Mouse (Mus musculus): ENCODE results near the gene Flcn. TPM values are rescaled to one million over a fixed set of nuclear protein-coding genes. Genes with fewer than 3 reads are reported as not detected.

The Flcn gene
- polyA plus RNA-seq, 1 experiment from 2014 or later: 32.6 TPM

Other genes with a start within 250 kb of the Flcn start
- gene Olfr222, start 233.8 kb downstream of the Flcn start, polyA plus RNA-seq (2015; fragmentation: Nextera tagmentation; extraction: Ambion mirVana): not detected in 2 replicates
- gene Olfr223, start 216.7 kb downstream of the Flcn start, polyA plus RNA-seq (2015; fragmentation: Nextera tagmentation; extraction: Ambion mirVana): not detected in 2 replicates
- gene Mprip, start 148.7 kb downstream of the Flcn start, polyA plus RNA-seq (2015; fragmentation: Nextera tagmentation; extraction: Ambion mirVana): 51.1 and 67.3 TPM in 2 replicates
- gene Pld6, start 22.4 kb downstream of the Flcn start, polyA plus RNA-seq (2015; fragmentation: Nextera tagmentation; extraction: Ambion mirVana): 3.4 and 4.9 TPM in 2 replicates
- gene Nt5m, start 29.4 kb upstream of the Flcn start, polyA plus RNA-seq (2015; fragmentation: Nextera tagmentation; extraction: Ambion mirVana): 35.0 and 38.2 TPM in 2 replicates
- 135 and 160 TPM in 2 replicates for gene Cops3, start 29.8 kb upstream of the Flcn start, polyA plus RNA-seq (2015; fragmentation: Nextera tagmentation; extraction: Ambion mirVana)
- 40.0 and 43.0 TPM in 2 replicates for gene Med9, start 138.2 kb upstream of the Flcn start, polyA plus RNA-seq (2015; fragmentation: Nextera tagmentation; extraction: Ambion mirVana)
- 7.2 and 7.7 TPM in 2 replicates for gene Rasd1, start 154.9 kb upstream of the Flcn start, polyA plus RNA-seq (2015; fragmentation: Nextera tagmentation; extraction: Ambion mirVana)
- gene Pemt, start 236.5 kb upstream of the Flcn start, polyA plus RNA-seq (2015; fragmentation: Nextera tagmentation; extraction: Ambion mirVana): 7.3 and 9.0 TPM in 2 replicates